Mouse (Mus musculus) 3T3-L1 (cell line): Measurements from ENCODE around the gene Crocc.
A peak's percentile ranks its signal among the peaks of the same experiment; 100 is the strongest.

Source experiments
- DNase-seq: peaks from one replicate; pipeline ENCODE4 v3.0.0-alpha.2; 2015; ENCODE audit warnings: low read depth, low spot score

Crocc gene

GRCm38 (mm10) chr4:141060426-141061301, at the start of gene Crocc:
Gene Crocc, minus strand, starts transcription at chr4:141060550.
- DNase-seq: peak; percentile 96

- DNase-seq: no peak
Observed at GRCm38 (mm10) chr4:141108196-141108732, 47.9 kb upstream of the Crocc start.

GRCm38 (mm10) chr4:141106526-141107183, 46.3 kb upstream of the Crocc start:
- DNase-seq: no peak

GRCm38 (mm10) chr4:141101855-141102254, 41.5 kb upstream of the Crocc start:
- DNase-seq: peak; percentile 63

DNA sequence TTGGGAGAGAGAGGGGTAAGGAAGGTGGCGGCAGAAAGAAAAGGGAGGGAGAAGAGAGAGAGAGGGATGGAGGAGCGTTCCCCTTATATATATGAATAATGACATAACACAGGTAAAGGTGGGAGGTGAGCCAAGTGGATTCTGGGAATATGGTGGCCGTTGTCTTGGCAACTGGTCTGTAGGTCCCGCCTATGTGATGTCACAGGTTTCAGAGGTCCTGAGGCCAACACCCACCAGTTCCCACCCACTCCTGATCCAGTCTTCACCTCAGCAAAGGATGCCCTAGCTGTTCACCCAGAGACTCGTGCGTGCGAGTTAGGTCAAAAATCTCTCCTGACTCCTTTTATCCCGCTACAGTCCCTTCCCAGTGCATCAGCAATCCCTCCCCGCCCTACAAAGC, 40.9 kb upstream of the Crocc start:
- DNase-seq: no peak

GRCm38 (mm10) chr4:141099956-141100355, 39.6 kb upstream of the Crocc start:
- DNase-seq: no peak

GRCm38 (mm10) chr4:141098935-141099334, 38.6 kb upstream of the Crocc start:
- DNase-seq: no peak

- no peak for DNase-seq
Observed at GRCm38 (mm10) chr4:141096710-141097109, 36.4 kb upstream of the Crocc start.

DNA sequence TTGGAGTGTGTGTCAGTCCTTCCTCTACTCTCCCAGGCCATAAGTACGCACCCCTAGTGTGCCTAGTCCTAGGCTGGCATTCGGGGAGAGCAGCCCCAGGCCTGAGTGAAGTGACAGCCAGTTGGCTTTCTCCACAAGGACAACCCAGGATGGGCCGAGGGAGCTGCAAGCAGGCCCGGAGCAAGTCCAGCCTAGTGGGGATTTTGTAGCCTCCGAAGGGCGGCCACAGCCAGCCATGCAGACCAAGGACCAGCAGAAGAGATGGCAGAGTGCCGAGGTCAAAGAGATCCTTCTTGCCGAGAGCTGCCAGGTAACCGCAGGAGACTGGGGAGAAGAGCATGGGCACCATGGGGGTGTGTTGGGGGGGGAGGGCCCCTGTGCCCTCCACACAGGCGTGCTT, 34.7 kb upstream of the Crocc start:
- no peak for DNase-seq

DNA sequence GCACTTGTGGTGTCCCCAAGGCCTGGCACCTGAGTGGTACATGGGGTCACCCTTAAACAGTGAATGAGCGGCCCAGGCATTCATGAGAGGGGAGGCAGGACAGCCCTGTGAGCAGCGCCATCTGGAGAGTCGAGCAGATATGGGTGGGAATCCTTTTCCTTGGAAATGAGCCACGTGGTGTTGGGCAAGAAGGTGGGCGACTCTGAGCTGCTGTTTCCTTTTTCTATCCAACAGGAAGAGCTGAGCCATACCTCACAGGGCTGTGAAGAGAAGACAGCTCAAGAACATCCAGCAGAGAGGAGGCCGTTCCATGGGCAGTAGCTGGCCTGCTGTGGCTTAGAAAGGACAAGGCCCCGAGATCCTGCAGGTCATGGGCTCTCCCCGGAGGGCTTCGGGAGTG, 28.4 kb upstream of the Crocc start:
- DNase-seq: no peak

GRCm38 (mm10) chr4:141088033-141088432, 27.7 kb upstream of the Crocc start, which contains the start of gene Spata21:
Gene Spata21, plus strand, starts transcription at chr4:141088333.
- DNase-seq: no peak

DNA sequence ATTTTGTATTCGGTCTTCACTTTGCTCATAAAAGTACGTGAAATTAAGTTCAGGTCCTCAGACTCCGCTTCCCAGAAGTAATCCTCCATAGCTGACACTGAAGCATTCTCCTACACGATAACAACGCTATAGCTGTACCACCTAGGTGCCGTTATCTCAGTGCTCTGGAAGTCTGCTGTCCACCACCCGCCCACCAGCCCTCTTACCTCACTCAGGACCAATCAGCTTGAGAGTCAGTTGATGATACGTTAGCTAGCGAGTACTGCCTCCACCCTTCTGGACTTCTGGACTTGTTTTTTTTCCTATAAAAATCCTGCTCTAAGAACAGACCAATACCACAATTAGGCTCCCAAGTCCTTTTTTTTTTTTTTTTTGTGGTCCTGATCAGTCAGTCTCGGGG, 26.5 kb upstream of the Crocc start:
- no peak for DNase-seq

- DNase-seq: no peak
Observed at GRCm38 (mm10) chr4:141078510-141079137, 18.3 kb upstream of the Crocc start.

GRCm38 (mm10) chr4:141077681-141078509, 17.5 kb upstream of the Crocc start, which contains the start of gene Necap2:
Gene Necap2, minus strand, starts transcription at chr4:141078357.
- peak; percentile 95 for DNase-seq

GRCm38 (mm10) chr4:141076761-141077506, 16.6 kb upstream of the Crocc start:
- no peak for DNase-seq

GRCm38 (mm10) chr4:141074109-141074508, 13.8 kb upstream of the Crocc start:
- DNase-seq: no peak

GRCm38 (mm10) chr4:141073661-141074060, 13.3 kb upstream of the Crocc start:
- DNase-seq: peak; percentile 79

DNA sequence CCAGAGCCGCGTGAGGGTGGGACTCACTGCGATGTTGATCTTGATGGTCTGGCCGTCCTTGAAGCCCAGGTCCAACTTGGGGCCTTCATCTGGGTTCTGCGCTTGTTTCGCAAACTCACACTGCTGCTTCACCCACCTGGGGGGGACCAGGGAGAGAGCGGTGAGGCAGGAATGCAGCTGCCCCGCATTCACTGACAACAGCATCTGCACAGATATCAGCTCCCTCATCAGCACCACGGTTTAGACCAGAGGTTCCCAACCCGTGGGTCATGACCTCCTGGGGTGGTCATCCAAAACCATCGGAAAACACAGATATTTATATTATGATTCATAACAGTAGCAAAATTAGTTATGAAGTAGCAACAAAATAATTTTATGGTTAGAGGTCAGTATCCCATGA, 12.2 kb upstream of the Crocc start:
- no peak for DNase-seq

- DNase-seq: peak; percentile 32
Observed at GRCm38 (mm10) chr4:141069731-141070130, 9.4 kb upstream of the Crocc start.

GRCm38 (mm10) chr4:141068655-141069054, 8.3 kb upstream of the Crocc start:
- DNase-seq: no peak
